Mouse (Mus musculus): ENCODE data around the gene Gzmk.

GRCm38 (mm10) chr13:113183310-113183709, 42.4 kb downstream of the Gzmk start:
- TF ChIP-seq CTCF (IDR thresholded peaks at IDR 0.05 in 2 of 3, conservative IDR thresholded peaks at IDR 0.05 in 1 of 3; ENCODE audit: control insufficient read depth in 1 of 3, insufficient read depth in 1 of 3, low read depth in 2 of 3, low read length in 3 of 3, poor library complexity in 1 of 3, severe bottlenecking in 1 of 3) (no peak), POLR2A (IDR thresholded peaks at IDR 0.05; ENCODE audit: control insufficient read depth in 1 of 2, insufficient read depth in 1 of 2, low read depth in 1 of 2, low read length in 2 of 2, poor library complexity in 1 of 2) (no peak)
